Mouse (Mus musculus) ES-Bruce4 (cell line): Measurements from ENCODE around the gene Ppt1. TPM values are rescaled to one million over a fixed set of nuclear protein-coding genes. Genes with fewer than 3 reads are reported as not detected.

Source experiments
- H3K27ac ChIP-seq: 2 replicates; pipeline ENCODE4 v1.5.1; 2012; ENCODE audit warnings: low read length, inconsistent platforms; ENCODE audit not compliant: insufficient read depth
- H3K27me3 ChIP-seq: 2 replicates; pipeline ENCODE4 v1.6.1; 2012; ENCODE audit warnings: mild to moderate bottlenecking, low read length, inconsistent platforms; ENCODE audit not compliant: control insufficient read depth, poor library complexity, insufficient read depth, severe bottlenecking
- H3K36me3 ChIP-seq: 2 replicates; pipeline ENCODE4 v1.6.1; 2012; ENCODE audit warnings: inconsistent platforms, mild to moderate bottlenecking, low read length, moderate library complexity; ENCODE audit not compliant: control insufficient read depth, poor library complexity, insufficient read depth, severe bottlenecking
- H3K4me1 ChIP-seq: one replicate; pipeline ENCODE4 v1.8.1; 2011; ENCODE audit warnings: low read length; ENCODE audit not compliant: control insufficient read depth, insufficient read depth
- H3K4me3 ChIP-seq: 2 replicates; pipeline ENCODE4 v1.5.1; 2011; ENCODE audit warnings: low read depth, mild to moderate bottlenecking, low read length
- H3K9ac ChIP-seq: 2 replicates; pipeline ENCODE4 v1.6.1; 2012; ENCODE audit warnings: low read depth, mild to moderate bottlenecking, inconsistent platforms; ENCODE audit not compliant: poor library complexity, severe bottlenecking
- H3K9me3 ChIP-seq: replicated peaks from 2 replicates; pipeline ENCODE4 v1.6.1; 2012; ENCODE audit warnings: mild to moderate bottlenecking, low read length, inconsistent platforms; ENCODE audit not compliant: control insufficient read depth, poor library complexity, insufficient read depth, severe bottlenecking
- CTCF ChIP-seq: IDR thresholded peaks from one replicate; pipeline ENCODE4 v1.8.1; 2011; ENCODE audit warnings: low read depth, low read length
- EP300 ChIP-seq: IDR thresholded peaks from 2 replicates; pipeline ENCODE4 v1.6.1; 2011; ENCODE audit warnings: low read depth, low read length; ENCODE audit not compliant: insufficient read depth
- POLR2A ChIP-seq: IDR thresholded peaks from one replicate; pipeline ENCODE4 v1.8.1; 2011; ENCODE audit warnings: low read length; ENCODE audit not compliant: insufficient read depth
- polyA plus RNA-seq: library from polyadenylated mRNA; stranded (reverse); fragments of >200 nt; gene quantifications from 2 replicates; pipeline ENCODE4 v1.2.4, GENCODE M21; 2011; ENCODE audit warnings: low read depth; ENCODE audit not compliant: missing spikeins, insufficient read depth, insufficient read length

The Ppt1 gene
- polyA plus RNA-seq, 1 experiment: 19.9 TPM

GRCm38 (mm10) chr4:122838416-122838815 is 2.4 kb downstream of the Ppt1 start:
- no peak overlapping the region for H3K4me3 ChIP-seq
- no peaks in the 10 kb centered on the region for H3K36me3 ChIP-seq
- TF ChIP-seq POLR2A (no peak), CTCF (no peak), EP300 (no peak)
- no peak overlapping the region for H3K27ac ChIP-seq
- H3K9ac ChIP-seq: no peak overlapping the region
- peaks cover 4% of the 10 kb centered on the region; the same call in 1 of the 2 replicates for H3K9me3 ChIP-seq
- no peaks in the 10 kb centered on the region for H3K27me3 ChIP-seq
- H3K4me1 ChIP-seq: peaks cover 1% of the 10 kb centered on the region

- Histone ChIP-seq H3K27ac (no peak overlapping the region), H3K4me1 (peaks cover 5% of the 10 kb centered on the region), H3K36me3 (peaks cover 3% of the 10 kb centered on the region; the same call in 1 of the 2 replicates), H3K27me3 (no peaks in the 10 kb centered on the region), H3K4me3 (no peak overlapping the region), H3K9ac (no peak overlapping the region), H3K9me3 (no peaks in the 10 kb centered on the region)
- TF ChIP-seq EP300: no peak
- no peak for TF ChIP-seq CTCF
- no peak for TF ChIP-seq POLR2A
These were observed 12.1 kb downstream of the Ppt1 start for GRCm38 (mm10) chr4:122848150-122848621.

- Histone ChIP-seq H3K27ac (no peak overlapping the region), H3K9ac (no peak overlapping the region), H3K4me1 (peaks cover 5% of the 10 kb centered on the region), H3K27me3 (no peaks in the 10 kb centered on the region), H3K9me3 (no peaks in the 10 kb centered on the region), H3K4me3 (no peak overlapping the region), H3K36me3 (peaks cover 13% of the 10 kb centered on the region)
- TF ChIP-seq EP300 (no peak), CTCF (no peak), POLR2A (no peak)
These were observed 15.5 kb downstream of the Ppt1 start for GRCm38 (mm10) chr4:122851535-122851934.

- Histone ChIP-seq H3K27ac (no peak overlapping the region), H3K36me3 (peaks cover 20% of the 10 kb centered on the region), H3K27me3 (no peaks in the 10 kb centered on the region), H3K9ac (no peak overlapping the region), H3K9me3 (no peaks in the 10 kb centered on the region), H3K4me1 (peaks cover 5% of the 10 kb centered on the region), H3K4me3 (no peak overlapping the region)
- TF ChIP-seq POLR2A: no peak
- no peak for TF ChIP-seq EP300
- TF ChIP-seq CTCF: no peak
These were observed 17.6 kb downstream of the Ppt1 start for GRCm38 (mm10) chr4:122853691-122854090.

- no peak overlapping the region for H3K9ac ChIP-seq
- peaks cover 25% of the 10 kb centered on the region for H3K36me3 ChIP-seq
- no peak overlapping the region for H3K4me3 ChIP-seq
- no peak for TF ChIP-seq CTCF
- no peak for TF ChIP-seq POLR2A
- no peak for TF ChIP-seq EP300
- H3K27ac ChIP-seq: no peak overlapping the region
- H3K9me3 ChIP-seq: no peaks in the 10 kb centered on the region
- no peaks in the 10 kb centered on the region for H3K27me3 ChIP-seq
- peaks cover 4% of the 10 kb centered on the region for H3K4me1 ChIP-seq
These were observed 18.7 kb downstream of the Ppt1 start for GRCm38 (mm10) chr4:122854770-122855169.

- Histone ChIP-seq H3K4me1 (no peaks in the 10 kb centered on the region), H3K9ac (no peak overlapping the region), H3K4me3 (no peak overlapping the region), H3K27me3 (no peaks in the 10 kb centered on the region), H3K27ac (no peak overlapping the region), H3K36me3 (peaks cover 44% of the 10 kb centered on the region), H3K9me3 (no peaks in the 10 kb centered on the region)
- TF ChIP-seq POLR2A (no peak), CTCF (no peak), EP300 (no peak)
These were observed 21.9 kb downstream of the Ppt1 start for GRCm38 (mm10) chr4:122857909-122858308.
